Mouse (Mus musculus) ES-Bruce4 (cell line): ENCODE data around the gene Tsnaxip1.

Experiments
- EP300 ChIP-seq: IDR thresholded peaks from 2 replicates; pipeline ENCODE4 v1.6.1; 2011; ENCODE audit warnings: low read depth, low read length; ENCODE audit not compliant: insufficient read depth
- POLR2A ChIP-seq: IDR thresholded peaks from one replicate; pipeline ENCODE4 v1.8.1; 2011; ENCODE audit warnings: low read length; ENCODE audit not compliant: insufficient read depth

GRCm38 (mm10) chr8:105795785-105796184 lies 31.7 kb upstream of the Tsnaxip1 start:
- TF ChIP-seq POLR2A (no peak), EP300 (no peak)
